Mouse (Mus musculus) CH12.LX (cell line): ENCODE data around the gene Tbc1d14.

Source experiments
- MAFK ChIP-seq: IDR thresholded peaks from 2 replicates; pipeline ENCODE4 v1.6.1; 2011; ENCODE audit warnings: low read length, improper control_type of control experiment; ENCODE audit not compliant: insufficient replicate concordance
- POLR2A ChIP-seq: IDR thresholded peaks from 2 replicates; pipeline ENCODE4 v1.6.1; 2011; ENCODE audit warnings: low read depth, mild to moderate bottlenecking, improper control_type of control experiment, low read length
- ZC3H11A ChIP-seq: IDR thresholded peaks from 2 replicates; pipeline ENCODE4 v1.6.1; 2012; ENCODE audit warnings: low read depth, mild to moderate bottlenecking, inconsistent platforms, low read length, improper control_type of control experiment
- ZKSCAN1 ChIP-seq: IDR thresholded peaks from 2 replicates; pipeline ENCODE4 v1.6.1; 2012; ENCODE audit warnings: low read depth, inconsistent platforms, low read length, improper control_type of control experiment, borderline replicate concordance

- no peak for TF ChIP-seq ZKSCAN1
- no peak for TF ChIP-seq MAFK
- no peak for TF ChIP-seq POLR2A
- TF ChIP-seq ZC3H11A = no peak
These were observed 87.8 kb downstream of the Tbc1d14 start for GRCm38 (mm10) chr5:36505235-36505634.
